Mouse (Mus musculus) T-cell, adult 66 days (primary cell): ENCODE measurements around the gene Gucy2d. TPM values are rescaled to one million over a fixed set of nuclear protein-coding genes. Genes with fewer than 3 reads are reported as not detected.

Experiments used
- total RNA-seq, 2 experiments: library from RNA; stranded (reverse); gene quantifications; 3 replicates in 1 of 2; 4 replicates in 1 of 2; pipeline ENCODE4 v1.2.4; 2023

The Gucy2d gene
- total RNA-seq: not detected

GRCm38 (mm10) chr7:98439956-98440466 is at the start of gene Gucy2d:
Gucy2d (plus strand) TSS chr7:98440416.

GRCm38 (mm10) chr7:98489131-98489530 is 48.9 kb downstream of the Gucy2d start, which contains the start of gene Lrrc32:
Lrrc32 (plus strand) TSS chr7:98489283.

Other genes with a start within 250 kb of the Gucy2d start
- under 1 TPM in 1 of 2 experiments, not detected in 1; 0.33 TPM for gene B3gnt6, start 240.9 kb upstream of the Gucy2d start, total RNA-seq
- 1 to 10 TPM; 6.8 TPM for gene Acer3, start 119.2 kb upstream of the Gucy2d start, total RNA-seq
- gene Tsku, start 79.1 kb upstream of the Gucy2d start, total RNA-seq: under 1 TPM in 1 of 2 experiments, not detected in 1; 0.26 TPM
- 1 to 10 TPM; 8.7 to 9.6 TPM for gene Lrrc32, start 48.9 kb downstream of the Gucy2d start, total RNA-seq
- 100 to 1,000 TPM in 1 of 2 experiments, 10 to 100 TPM in 1; 95.3 to 101 TPM for gene Emsy, start 216.4 kb downstream of the Gucy2d start, total RNA-seq